Mouse (Mus musculus): ENCODE results near the gene Sdcbp2.

GRCm38 (mm10) chr2:151544673-151545072 lies 27.7 kb upstream of the Sdcbp2 start:
- TF ChIP-seq GATA1 (IDR thresholded peaks at IDR 0.05; ENCODE audit: borderline replicate concordance, low read length) (no peak), FLI1 (IDR thresholded peaks at IDR 0.05; ENCODE audit: low read length) (no peak)
